Comparison of ENCODE assay signal across 8 mouse cellular contexts in the genomic region with DNA sequence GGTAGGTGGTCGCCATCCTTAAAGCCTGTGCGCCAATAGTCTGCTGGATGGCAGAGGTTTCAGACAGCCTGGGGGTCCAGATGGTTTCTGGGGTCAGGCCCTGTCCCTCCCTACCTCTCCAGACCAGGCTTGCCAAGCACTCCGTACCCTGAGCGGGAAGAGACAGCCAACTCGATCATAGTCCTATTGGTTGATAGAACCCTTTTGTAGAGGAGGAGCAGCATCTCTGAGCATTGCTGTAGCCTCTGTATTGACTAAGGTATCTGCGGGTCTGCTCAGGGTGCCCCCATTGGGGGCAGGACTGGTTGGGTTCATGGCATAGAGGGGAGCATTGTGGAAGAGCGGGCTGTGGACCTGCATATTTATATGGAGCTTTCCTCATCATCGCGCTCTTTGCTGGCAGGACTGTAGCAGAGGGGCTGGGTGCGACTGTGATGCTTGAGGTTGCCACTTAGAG. TPM values are rescaled to one million over a fixed set of nuclear protein-coding genes. Genes with fewer than 3 reads are reported as not detected.
A peak's percentile ranks its signal among the peaks of the same experiment; 100 is the strongest.
DNase-seq lines count a peak whose midpoint lies in the region; ATAC-seq and TF ChIP-seq lines count a peak whose summit lies in the region.

No protein-coding gene starts in this region.

- ATAC-seq in limb, embryonic 15.5 days (ENCODE audit: insufficient number of reproducible peaks, low FRiP score, low TSS enrichment, low read depth), result 0 out of 2 replicates have a peak, but pooled peaks have one; percentile 12
- peak; percentile 4; the same call in 1 of the 2 replicates for ATAC-seq in stomach, postnatal 0 days (ENCODE audit: low FRiP score, low TSS enrichment)

- H3K9ac ChIP-seq in limb, embryonic 15.5 days, result peak overlapping the region; percentile 20; the same call in 1 of the 2 replicates
- H3K9ac ChIP-seq in stomach, postnatal 0 days (ENCODE audit: low read length), result peak overlapping the region; percentile 66

- H3K36me3 ChIP-seq in testis, adult 2 months (ENCODE audit: control insufficient read depth, insufficient read depth, low read length), result no peaks in the 10 kb centered on the region
- peaks cover 6% of the 10 kb centered on the region for H3K36me3 ChIP-seq in limb, embryonic 15.5 days
- H3K36me3 ChIP-seq in stomach, postnatal 0 days (ENCODE audit: control insufficient read depth, insufficient read depth, low read length), result no peaks in the 10 kb centered on the region

- DNase-seq in gastrocnemius, adult 2 months, result no peak
- DNase-seq in gastrocnemius, postnatal 25 days, result no peak
- no peak for DNase-seq in testis, postnatal 10 days (ENCODE audit: low spot score)
- no peak for DNase-seq in stomach, postnatal 0 days (ENCODE audit: low spot score)
- DNase-seq in left cerebral cortex, postnatal 10 days (ENCODE audit: extremely low spot score in 1 of 2, low spot score in 2 of 2), result no peak
- DNase-seq in testis, postnatal 14 days (ENCODE audit: low spot score), result no peak

- 24% methylated on average over 10 of the region's 10 CpGs for WGBS in limb, embryonic 15.5 days
- WGBS in stomach, postnatal 0 days, result 19% methylated on average over 10 of the region's 10 CpGs

- peaks cover 3% of the 10 kb centered on the region; the same call in 1 of the 2 replicates for H3K4me1 ChIP-seq in testis, adult 2 months (ENCODE audit: control insufficient read depth, insufficient read depth, low read length)
- H3K4me1 ChIP-seq in limb, embryonic 15.5 days, result peaks cover 17% of the 10 kb centered on the region; the same call in 1 of the 2 replicates
- H3K4me1 ChIP-seq in stomach, postnatal 0 days (replicated peaks; ENCODE audit: control insufficient read depth, insufficient read depth), result no peaks in the 10 kb centered on the region

- no peak for TF ChIP-seq CTCF in gastrocnemius, adult 2 months (IDR thresholded peaks at IDR 0.05)
- TF ChIP-seq CTCF in testis, adult 2 months (IDR thresholded peaks at IDR 0.05; ENCODE audit: control insufficient read depth, insufficient read depth, insufficient replicate concordance, low read depth, low read length), result no peak
- no peak for TF ChIP-seq CTCF in stomach, postnatal 0 days (IDR thresholded peaks at IDR 0.05; ENCODE audit: low read depth)

- no peak for TF ChIP-seq POLR2A in testis, adult 2 months (IDR thresholded peaks at IDR 0.05; ENCODE audit: control insufficient read depth, low read depth, low read length)

- no peak for TF ChIP-seq EP300 in stomach, postnatal 0 days (optimal IDR thresholded peaks at IDR 0.05)

- intact Hi-C loops in gastrocnemius, adult 2 months (cut with DNase I), result no loop called here
- intact Hi-C loops in left cerebral cortex, postnatal 10 days (cut with DNase I), result no loop called here

- peak overlapping the region; percentile 50 for H3K4me2 ChIP-seq in limb, embryonic 15.5 days
- peak overlapping the region; percentile 56 for H3K4me2 ChIP-seq in stomach, postnatal 0 days (replicated peaks; ENCODE audit: low read depth)

- no peaks in the 10 kb centered on the region for H3K9me3 ChIP-seq in limb, embryonic 15.5 days
- no peaks in the 10 kb centered on the region for H3K9me3 ChIP-seq in stomach, postnatal 0 days (ENCODE audit: control insufficient read depth, low read length)

- H3K27me3 ChIP-seq in testis, adult 2 months (ENCODE audit: control insufficient read depth, insufficient read depth, low read length), result no peaks in the 10 kb centered on the region
- H3K27me3 ChIP-seq in limb, embryonic 15.5 days, result no peaks in the 10 kb centered on the region
- no peaks in the 10 kb centered on the region for H3K27me3 ChIP-seq in stomach, postnatal 0 days (ENCODE audit: control insufficient read depth, insufficient read depth, low read length)

- H3K27ac ChIP-seq in gastrocnemius, adult 2 months, result peak overlapping the region; percentile 83
- H3K27ac ChIP-seq in testis, adult 2 months (ENCODE audit: control insufficient read depth, insufficient read depth, low read depth, low read length), result no peak overlapping the region; the same call in 1 of the 2 replicates
- H3K27ac ChIP-seq in limb, embryonic 15.5 days, result peak overlapping the region; percentile 85; the same call in 1 of the 2 replicates
- no peak overlapping the region for H3K27ac ChIP-seq in stomach, postnatal 0 days (replicated peaks)

- peak overlapping the region; percentile 74 for H3K4me3 ChIP-seq in gastrocnemius, adult 2 months
- H3K4me3 ChIP-seq in testis, adult 2 months (ENCODE audit: control insufficient read depth, low read depth, low read length), result peak overlapping the region; percentile 64
- peak overlapping the region; percentile 47 for H3K4me3 ChIP-seq in limb, embryonic 15.5 days
- peak overlapping the region; percentile 41 for H3K4me3 ChIP-seq in stomach, postnatal 0 days (ENCODE audit: low read depth, low read length)

RNA-seq across cellular contexts. Expression of a gene that starts 0.4 kb away (rescaled TPM):
- total RNA-seq in gastrocnemius, adult 2 months (2021), result under 1 TPM; 0.15 to 0.50 TPM
- total RNA-seq in gastrocnemius, postnatal 25 days (2021), result under 1 TPM; 0.46 to 0.94 TPM
- 1.9 and 2.1 TPM in 2 replicates for polyA plus RNA-seq in testis, adult 2 months (2012; rRNA removed)
- 16.7 and 19.4 TPM in 2 replicates for polyA plus RNA-seq in limb, embryonic 15.5 days (2015; fragmentation: Nextera tagmentation; extraction: Ambion mirVana)
- 2.9 and 3.2 TPM in 2 replicates for polyA plus RNA-seq in stomach, postnatal 0 days (2015; fragmentation: Nextera tagmentation; extraction: Ambion mirVana)
- total RNA-seq in left cerebral cortex, postnatal 10 days (2021), result 10 to 100 TPM; 65.7 to 74.2 TPM

RNA-seq across cellular contexts. Expression of a gene that starts 16.4 kb away (rescaled TPM):
- total RNA-seq in gastrocnemius, adult 2 months (2021), result 10 to 100 TPM; 22.5 to 27.6 TPM
- total RNA-seq in gastrocnemius, postnatal 25 days (2021), result 10 to 100 TPM; 20.5 to 22.5 TPM
- polyA plus RNA-seq in testis, adult 2 months (2012; rRNA removed), result 1.4 and 1.9 TPM in 2 replicates
- polyA plus RNA-seq in limb, embryonic 15.5 days (2015; fragmentation: Nextera tagmentation; extraction: Ambion mirVana), result 62.6 and 67.7 TPM in 2 replicates
- polyA plus RNA-seq in stomach, postnatal 0 days (2015; fragmentation: Nextera tagmentation; extraction: Ambion mirVana), result 37.6 and 37.8 TPM in 2 replicates
- 10 to 100 TPM; 37.6 to 44.6 TPM for total RNA-seq in left cerebral cortex, postnatal 10 days (2021)

RNA-seq across cellular contexts. Expression of a gene that starts 24.2 kb away (rescaled TPM):
- 10 to 100 TPM; 33.9 to 37.1 TPM for total RNA-seq in gastrocnemius, adult 2 months (2021)
- 10 to 100 TPM; 32.2 to 36.5 TPM for total RNA-seq in gastrocnemius, postnatal 25 days (2021)
- polyA plus RNA-seq in testis, adult 2 months (2012; rRNA removed), result 7.0 and 7.3 TPM in 2 replicates
- polyA plus RNA-seq in limb, embryonic 15.5 days (2015; fragmentation: Nextera tagmentation; extraction: Ambion mirVana), result 89.8 and 90.3 TPM in 2 replicates
- polyA plus RNA-seq in stomach, postnatal 0 days (2015; fragmentation: Nextera tagmentation; extraction: Ambion mirVana), result 88.1 and 90.9 TPM in 2 replicates
- 10 to 100 TPM; 31.9 to 35.9 TPM for total RNA-seq in left cerebral cortex, postnatal 10 days (2021)

RNA-seq across cellular contexts. Expression of a gene that starts 24.4 kb away (rescaled TPM):
- 10 to 100 TPM; 30.6 to 36.0 TPM for total RNA-seq in gastrocnemius, adult 2 months (2021)
- 10 to 100 TPM; 28.2 to 42.7 TPM for total RNA-seq in gastrocnemius, postnatal 25 days (2021)
- polyA plus RNA-seq in testis, adult 2 months (2012; rRNA removed), result 18.0 and 19.7 TPM in 2 replicates
- polyA plus RNA-seq in limb, embryonic 15.5 days (2015; fragmentation: Nextera tagmentation; extraction: Ambion mirVana), result 203 and 211 TPM in 2 replicates
- 75.8 and 79.3 TPM in 2 replicates for polyA plus RNA-seq in stomach, postnatal 0 days (2015; fragmentation: Nextera tagmentation; extraction: Ambion mirVana)
- total RNA-seq in left cerebral cortex, postnatal 10 days (2021), result 100 to 1,000 TPM; 705 to 729 TPM

RNA-seq across cellular contexts. Expression of a gene that starts 32.3 kb away (rescaled TPM):
- 10 to 100 TPM; 77.8 to 95.1 TPM for total RNA-seq in gastrocnemius, adult 2 months (2021)
- total RNA-seq in gastrocnemius, postnatal 25 days (2021), result 10 to 100 TPM; 70.9 to 94.0 TPM
- 40.3 and 41.6 TPM in 2 replicates for polyA plus RNA-seq in testis, adult 2 months (2012; rRNA removed)
- 156 and 175 TPM in 2 replicates for polyA plus RNA-seq in limb, embryonic 15.5 days (2015; fragmentation: Nextera tagmentation; extraction: Ambion mirVana)
- 106 and 107 TPM in 2 replicates for polyA plus RNA-seq in stomach, postnatal 0 days (2015; fragmentation: Nextera tagmentation; extraction: Ambion mirVana)
- 100 to 1,000 TPM; 324 to 341 TPM for total RNA-seq in left cerebral cortex, postnatal 10 days (2021)

Comparison
In these comparisons a context has a peak if more than half of its experiments do, and no peak if none do; other contexts are left out.
1. H3K27ac ChIP-seq: peak in gastrocnemius, adult 2 months (single experiment) and limb, embryonic 15.5 days (single experiment); none in testis, adult 2 months (single experiment) and stomach, postnatal 0 days (single experiment).
2. RNA of a gene that starts 0.4 kb away (total RNA-seq): 65.7 to 74.2 TPM in left cerebral cortex, postnatal 10 days; 0.46 to 0.94 TPM in gastrocnemius, postnatal 25 days and 0.15 to 0.50 TPM in gastrocnemius, adult 2 months; every median in the first group is over 10 times any median in the second.
3. Peak in every context shown above with its lines, with median percentiles within 50 percentile points of each other: H3K4me3 ChIP-seq.